Mouse (Mus musculus) heart, postnatal 0 days (tissue): ENCODE data around the gene Tcte1.

Experiments used
- CTCF ChIP-seq: IDR thresholded peaks from 2 replicates; pipeline ENCODE4 v1.5.1; 2016; ENCODE audit warnings: antibody characterized with exemption, control low read depth, low read depth
- EP300 ChIP-seq: IDR thresholded peaks from 2 replicates; pipeline ENCODE4 v1.6.1; 2016; ENCODE audit warnings: antibody characterized with exemption, low read depth

- no peak for TF ChIP-seq CTCF
- TF ChIP-seq EP300: no peak
These were observed 34.6 kb upstream of the Tcte1 start for GRCm38 (mm10) chr17:45488321-45489254.
